Mouse (Mus musculus) B cell, adult 62 days (primary cell): ENCODE data around the gene Olfr455. TPM values are rescaled to one million over a fixed set of nuclear protein-coding genes. Genes with fewer than 3 reads are reported as not detected.

Experiments
- total RNA-seq: library from RNA; stranded (reverse); gene quantifications from 4 replicates; pipeline ENCODE4 v1.2.4, GENCODE M21; 2023

Olfr455 gene
- not detected in 4 replicates for total RNA-seq

DNA sequence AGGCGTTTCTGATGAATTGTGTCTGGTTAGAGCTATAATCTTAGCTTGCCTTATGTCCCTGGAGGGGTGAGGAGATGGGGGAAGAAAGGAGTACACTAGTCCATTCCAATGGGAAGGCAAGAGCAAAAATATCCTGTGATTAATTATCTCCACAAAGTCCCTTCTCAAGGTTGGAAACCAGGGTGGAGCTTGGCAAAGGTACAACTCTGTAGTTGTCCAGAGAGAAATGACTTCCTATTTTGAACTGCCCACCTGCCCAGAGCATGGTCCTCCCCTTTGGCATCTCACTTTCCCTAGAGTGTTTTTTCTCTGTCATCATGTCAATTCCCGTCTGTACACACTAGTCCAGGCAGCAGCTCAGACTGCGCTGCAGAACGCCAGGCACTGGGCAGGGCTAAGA lies at the start of gene Olfr455:
Olfr455 (minus strand) TSS at position 127 of the 400 bp plus-strand sequence.

DNA sequence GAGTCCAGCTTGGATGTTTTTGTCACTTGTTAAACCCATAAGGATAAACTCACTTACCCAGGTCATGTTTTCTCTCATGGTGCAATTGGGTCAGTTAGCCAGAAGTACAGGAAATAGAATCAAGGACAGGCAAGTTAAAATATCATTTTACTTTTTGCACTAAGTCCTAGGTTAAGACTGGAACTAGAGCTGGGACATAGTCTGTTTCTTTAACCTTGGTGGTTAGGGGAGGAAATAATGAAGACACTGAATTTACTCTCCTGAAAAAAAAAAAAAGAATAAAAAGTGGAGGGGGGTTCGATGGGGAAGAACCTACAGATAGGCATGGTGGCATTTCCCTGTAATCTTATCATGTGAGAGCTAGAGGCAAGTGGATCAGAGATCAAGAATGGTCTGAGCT lies 60.3 kb downstream of the Olfr455 start, which contains the start of gene Olfr456:
Olfr456 (minus strand) TSS at position 101 of the 400 bp plus-strand sequence.

Other genes starting within 250 kb of the Olfr455 start
- not detected in 4 replicates for gene Fam131b, start 222.9 kb downstream of the Olfr455 start, total RNA-seq
- 66.3 to 88.0 TPM (median 82.7 TPM) in 4 replicates for gene Zyx, start 198.0 kb downstream of the Olfr455 start, total RNA-seq
- gene Epha1, start 174.3 kb downstream of the Olfr455 start, total RNA-seq, result 0.18 to 0.25 TPM in 2 of 4 replicates, not detected in the others
- 0.69 to 2.1 TPM (median 0.69 TPM) in 3 of 4 replicates, not detected in the other for gene Tas2r143, start 147.3 kb downstream of the Olfr455 start, total RNA-seq
- gene Tas2r135, start 142.2 kb downstream of the Olfr455 start, total RNA-seq, result 1.3 TPM in 2 of 4 replicates, not detected in the others
- gene Tas2r126, start 113.1 kb downstream of the Olfr455 start, total RNA-seq, result 0.66 to 0.88 TPM in 2 of 4 replicates, not detected in the others
- gene Olfr458, start 82.4 kb downstream of the Olfr455 start, total RNA-seq, result not detected in 4 replicates
- not detected in 4 replicates for gene Olfr457, start 71.3 kb downstream of the Olfr455 start, total RNA-seq
- not detected in 4 replicates for gene Olfr456, start 60.4 kb downstream of the Olfr455 start, total RNA-seq
- gene Tcaf3, start 50.1 kb upstream of the Olfr455 start, total RNA-seq, result not detected in 4 replicates
- gene Tcaf2, start 97.7 kb upstream of the Olfr455 start, total RNA-seq, result not detected in 4 replicates
- gene Tcaf1, start 162.5 kb upstream of the Olfr455 start, total RNA-seq, result not detected in 4 replicates
- gene Olfr453, start 191.8 kb upstream of the Olfr455 start, total RNA-seq, result not detected in 4 replicates
- not detected in 4 replicates for gene Olfr38, start 208.8 kb upstream of the Olfr455 start, total RNA-seq
- not detected in 4 replicates for gene Olfr452, start 237.5 kb upstream of the Olfr455 start, total RNA-seq